Mouse (Mus musculus) C2C12 (cell line): ENCODE results near the gene Plxdc1.

Experiments
- CTCF ChIP-seq: IDR thresholded peaks from one replicate; pipeline ENCODE4 v1.5.1; 2011; ENCODE audit not compliant: control insufficient read depth, insufficient read depth, insufficient read length
- MAX ChIP-seq: IDR thresholded peaks from one replicate; pipeline ENCODE4 v1.6.1; 2011; ENCODE audit warnings: mild to moderate bottlenecking, control low read depth
- MYOD1 ChIP-seq: IDR thresholded peaks from one replicate; pipeline ENCODE4 v1.6.1; 2011; ENCODE audit warnings: low read depth; ENCODE audit not compliant: control insufficient read depth, insufficient read length
- MYOG ChIP-seq: IDR thresholded peaks from one replicate; pipeline ENCODE4 v1.6.1; 2011; ENCODE audit not compliant: control insufficient read depth, insufficient read length; ENCODE audit errors: extremely low read depth
- USF1 ChIP-seq: IDR thresholded peaks from one replicate; pipeline ENCODE4 v1.6.1; 2011; ENCODE audit warnings: low read depth, mild to moderate bottlenecking, control low read depth, moderate library complexity

DNA sequence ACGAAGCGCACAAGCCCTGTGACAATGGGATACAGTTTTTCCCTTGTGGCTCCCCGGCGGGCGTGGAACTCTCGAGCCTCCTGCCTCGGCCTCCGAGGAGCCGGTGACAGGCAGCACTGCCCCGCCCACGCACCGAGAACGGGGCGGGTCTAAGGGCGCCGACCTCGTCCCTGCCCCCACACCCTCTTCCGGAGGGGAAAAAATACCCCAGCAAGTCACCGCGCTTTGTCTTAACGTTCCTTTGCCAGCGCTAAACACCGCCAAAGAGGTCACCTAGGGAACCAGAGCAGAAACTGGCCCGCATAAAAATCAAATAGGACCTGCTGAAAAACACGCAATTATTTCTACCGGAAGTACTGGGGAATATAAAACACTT is 102.7 kb downstream of the Plxdc1 start:
- TF ChIP-seq CTCF (no peak), MYOD1 (no peak), MAX (no peak), USF1 (no peak), MYOG (no peak)
